Mouse (Mus musculus) heart, embryonic 14.5 days (tissue): ENCODE data around the gene Il4ra. TPM values are rescaled to one million over a fixed set of nuclear protein-coding genes. Genes with fewer than 3 reads are reported as not detected.

Experiments
- ATAC-seq: fragments of 200-750 bp; cut with Nextera tagmentation; 2 replicates; pipeline ENCODE4 v1.8.0; 2017; ENCODE audit warnings: low read depth, moderate TSS enrichment; ENCODE audit not compliant: insufficient number of reproducible peaks, insufficient read depth, low FRiP score
- H3K27ac ChIP-seq, 2 experiments: fragments of 200-500 bp in 1 of 2; fragments of 300-500 bp in 1 of 2; sonication (generic) in 1 of 2; replicated peaks in 1 of 2; 2 replicates each; pipeline ENCODE4 v1.5.1; 2012 to 2014; ENCODE audit warnings: low read depth in 2 of 2, low read length in 2 of 2, control low read depth in 1 of 2, mild to moderate bottlenecking in 1 of 2, mixed read lengths in 1 of 2; ENCODE audit not compliant: control insufficient read depth in 1 of 2, insufficient read depth in 1 of 2
- H3K27me3 ChIP-seq: fragments of 300-500 bp; sonication (generic); 2 replicates; pipeline ENCODE4 v1.6.1; 2014; ENCODE audit warnings: mild to moderate bottlenecking, low read length, control low read depth; ENCODE audit not compliant: control insufficient read depth, insufficient read depth
- H3K36me3 ChIP-seq: fragments of 300-500 bp; sonication (generic); 2 replicates; pipeline ENCODE4 v1.6.1; 2014; ENCODE audit warnings: mild to moderate bottlenecking, control low read depth, low read length, mixed read lengths; ENCODE audit not compliant: control insufficient read depth, insufficient read depth
- H3K4me1 ChIP-seq, 2 experiments: fragments of 200-500 bp in 1 of 2; fragments of 300-500 bp in 1 of 2; sonication (generic) in 1 of 2; 2 replicates each; pipeline ENCODE4 v1.6.1; 2012 to 2014; ENCODE audit warnings: low read length in 2 of 2, control low read depth in 1 of 2, mixed read lengths in 1 of 2; ENCODE audit not compliant: control insufficient read depth in 2 of 2, insufficient read depth in 2 of 2
- H3K4me2 ChIP-seq: fragments of 300-500 bp; sonication (generic); 2 replicates; pipeline ENCODE4 v1.6.1; 2014; ENCODE audit warnings: mild to moderate bottlenecking, low read length
- H3K4me3 ChIP-seq, 2 experiments: fragments of 200-500 bp in 1 of 2; fragments of 300-500 bp in 1 of 2; sonication (generic) in 1 of 2; 2 replicates each; pipeline ENCODE4 v1.5.1; 2012 to 2014; ENCODE audit warnings: low read length in 2 of 2, mild to moderate bottlenecking in 2 of 2, control low read depth in 1 of 2, low read depth in 1 of 2, moderate library complexity in 1 of 2; ENCODE audit not compliant: control insufficient read depth in 1 of 2, insufficient read depth in 1 of 2
- H3K9ac ChIP-seq: fragments of 300-500 bp; sonication (generic); 2 replicates; pipeline ENCODE4 v1.6.1; 2014; ENCODE audit warnings: mild to moderate bottlenecking, low read length
- H3K9me3 ChIP-seq: fragments of 300-500 bp; sonication (generic); 2 replicates; pipeline ENCODE4 v1.6.1; 2016; ENCODE audit warnings: low read length, control low read depth; ENCODE audit not compliant: control insufficient read depth
- WGBS: fragments of 180-500 bp; shearing (Covaris S2); extraction: QIAGEN DNeasy Blood & Tissue Kit; methylation state at CpG from one replicate; pipeline ENCODE4 v1.1.7; 2014; 5-methylcytosine and 5-hydroxymethylcytosine counted together
- polyA plus RNA-seq: library from polyadenylated mRNA; unstranded; fragments of >200 nt; fragmentation: Nextera tagmentation; extraction: Ambion mirVana; gene quantifications from 2 replicates; pipeline ENCODE4 v1.2.1, GENCODE M21; 2014

The Il4ra gene
- polyA plus RNA-seq, 1 experiment from 2014 or later, result 3.7 TPM

- Histone ChIP-seq H3K9me3 (no peaks in the 10 kb centered on the region), H3K36me3 (peaks cover 5% of the 10 kb centered on the region; the same call in 1 of the 2 replicates), H3K9ac (no peak overlapping the region), H3K4me1 (peaks cover 14 to 25% of the 10 kb centered on the region in 2 experiments), H3K27me3 (no peaks in the 10 kb centered on the region), H3K27ac (no peak overlapping the region), H3K4me2 (no peak overlapping the region), H3K4me3 (no peak overlapping the region)
- 56% methylated on average over 3 of the region's 3 CpGs for WGBS
- ATAC-seq, result no peak
These were observed 22.9 kb downstream of the Il4ra start for GRCm38 (mm10) chr7:125574832-125575231.

GRCm38 (mm10) chr7:125575738-125576540 is 24.0 kb downstream of the Il4ra start:
- Histone ChIP-seq H3K9ac (no peak overlapping the region), H3K9me3 (no peaks in the 10 kb centered on the region), H3K36me3 (peaks cover 3% of the 10 kb centered on the region; the same call in 1 of the 2 replicates), H3K4me3 (no peak overlapping the region), H3K4me2 (no peak overlapping the region), H3K27ac (0 out of 4 replicates have a peak overlapping the region, but pooled peaks of 1 of the 2 experiments have one; percentile 14), H3K4me1 (peaks cover 14 to 25% of the 10 kb centered on the region in 2 experiments), H3K27me3 (no peaks in the 10 kb centered on the region)
- 85% methylated on average over 16 of the region's 16 CpGs for WGBS
- ATAC-seq, result no peak

DNA sequence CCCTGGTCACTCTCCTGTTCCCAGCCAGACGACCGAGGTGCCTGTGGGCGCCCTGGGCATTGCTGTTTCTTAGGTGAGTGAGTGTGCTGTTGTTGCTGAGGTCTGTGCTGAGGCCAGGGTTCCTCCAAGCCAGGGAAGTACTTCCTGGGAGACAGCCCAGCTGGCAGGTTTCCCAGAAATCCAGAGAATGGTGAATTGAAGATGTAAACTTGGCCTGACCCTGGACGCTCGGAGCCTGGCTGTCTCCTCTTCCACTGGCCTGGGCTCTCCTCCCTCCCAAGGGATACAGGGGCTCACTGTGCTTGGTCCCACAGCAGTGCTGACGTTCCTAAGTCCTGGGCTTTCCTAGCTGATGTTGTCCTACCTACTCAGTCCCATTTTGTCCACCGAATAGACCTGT is 25.1 kb downstream of the Il4ra start:
- peaks cover 17 to 25% of the 10 kb centered on the region in 2 experiments for H3K4me1 ChIP-seq
- no peak overlapping the region for H3K4me2 ChIP-seq
- 40% methylated on average over 7 of the region's 7 CpGs for WGBS
- peak overlapping the region in 1 of 2 experiments; percentile 11; a peak in 1 of 4 replicates for H3K27ac ChIP-seq
- H3K9ac ChIP-seq, result no peak overlapping the region; the same call in 1 of the 2 replicates
- no peaks in the 10 kb centered on the region for H3K9me3 ChIP-seq
- H3K36me3 ChIP-seq, result peaks cover 3% of the 10 kb centered on the region; the same call in 1 of the 2 replicates
- ATAC-seq, result no peak
- no peak overlapping the region for H3K4me3 ChIP-seq
- peaks cover 3% of the 10 kb centered on the region; the same call in 1 of the 2 replicates for H3K27me3 ChIP-seq

DNA sequence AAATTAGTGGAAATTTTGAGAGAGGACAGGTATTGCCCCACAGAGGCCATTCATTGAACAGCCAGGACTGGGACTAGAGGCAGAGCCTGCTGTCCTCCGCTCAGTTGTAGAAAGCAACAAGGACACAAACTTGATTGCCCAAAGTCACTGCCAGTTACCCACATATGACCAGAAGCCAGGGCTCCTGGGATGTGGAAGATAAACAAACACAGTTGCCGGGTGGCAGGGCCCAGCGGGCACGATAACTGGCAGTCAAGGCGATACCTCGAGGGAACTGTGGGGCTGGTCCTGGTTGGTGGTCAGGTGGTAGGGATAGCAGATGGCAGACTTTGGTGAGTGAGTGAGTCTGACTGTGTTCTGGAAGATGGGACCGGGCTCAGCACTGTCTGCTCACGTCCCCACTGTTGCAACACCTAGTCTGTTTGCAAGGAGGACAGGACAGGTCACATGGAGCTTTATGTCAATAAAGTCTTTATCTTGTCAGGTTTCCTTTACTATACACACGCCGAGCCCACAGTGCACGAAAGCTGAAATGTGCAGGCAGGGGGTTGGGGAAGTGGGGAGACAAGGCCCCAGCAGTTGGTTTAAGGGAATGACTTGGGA is 25.7 kb downstream of the Il4ra start:
- Histone ChIP-seq H3K27ac (peak overlapping the region in 1 of 2 experiments; percentile 11; a peak in 1 of 4 replicates), H3K4me2 (no peak overlapping the region), H3K9me3 (no peaks in the 10 kb centered on the region), H3K4me1 (peaks cover 17 to 25% of the 10 kb centered on the region in 2 experiments), H3K9ac (no peak overlapping the region), H3K4me3 (no peak overlapping the region), H3K36me3 (peaks cover 3% of the 10 kb centered on the region; the same call in 1 of the 2 replicates), H3K27me3 (peaks cover 3% of the 10 kb centered on the region; the same call in 1 of the 2 replicates)
- ATAC-seq, result no peak
- WGBS, result 78% methylated on average over 11 of the region's 11 CpGs

DNA sequence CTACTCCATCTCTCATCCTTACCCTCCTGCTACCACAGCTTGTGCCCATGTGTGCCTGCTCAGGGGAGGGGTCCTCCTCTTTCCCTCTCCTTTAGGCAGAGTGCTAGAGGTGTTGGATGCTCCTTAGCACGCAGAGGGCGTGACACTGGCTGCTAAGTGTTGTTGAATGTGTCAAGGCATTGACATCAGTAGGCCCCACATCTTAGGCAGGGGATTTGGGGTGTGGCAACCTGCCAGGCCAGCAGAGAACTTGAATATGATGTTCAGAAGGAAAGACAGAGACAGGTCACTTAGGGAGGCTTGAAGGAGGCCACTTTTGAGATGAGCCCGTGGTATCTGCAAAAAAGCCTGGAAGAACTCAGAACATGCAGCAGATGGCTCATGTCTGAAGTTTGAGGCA is 26.2 kb downstream of the Il4ra start:
- H3K27ac ChIP-seq, result no peak overlapping the region
- no peak overlapping the region for H3K4me3 ChIP-seq
- H3K4me1 ChIP-seq, result peaks cover 17 to 25% of the 10 kb centered on the region in 2 experiments
- H3K4me2 ChIP-seq, result no peak overlapping the region
- peaks cover 3% of the 10 kb centered on the region; the same call in 1 of the 2 replicates for H3K36me3 ChIP-seq
- no peak overlapping the region for H3K9ac ChIP-seq
- H3K9me3 ChIP-seq, result no peaks in the 10 kb centered on the region
- peaks cover 3% of the 10 kb centered on the region; the same call in 1 of the 2 replicates for H3K27me3 ChIP-seq
- 64% methylated on average over 3 of the region's 3 CpGs for WGBS
- no peak for ATAC-seq

DNA sequence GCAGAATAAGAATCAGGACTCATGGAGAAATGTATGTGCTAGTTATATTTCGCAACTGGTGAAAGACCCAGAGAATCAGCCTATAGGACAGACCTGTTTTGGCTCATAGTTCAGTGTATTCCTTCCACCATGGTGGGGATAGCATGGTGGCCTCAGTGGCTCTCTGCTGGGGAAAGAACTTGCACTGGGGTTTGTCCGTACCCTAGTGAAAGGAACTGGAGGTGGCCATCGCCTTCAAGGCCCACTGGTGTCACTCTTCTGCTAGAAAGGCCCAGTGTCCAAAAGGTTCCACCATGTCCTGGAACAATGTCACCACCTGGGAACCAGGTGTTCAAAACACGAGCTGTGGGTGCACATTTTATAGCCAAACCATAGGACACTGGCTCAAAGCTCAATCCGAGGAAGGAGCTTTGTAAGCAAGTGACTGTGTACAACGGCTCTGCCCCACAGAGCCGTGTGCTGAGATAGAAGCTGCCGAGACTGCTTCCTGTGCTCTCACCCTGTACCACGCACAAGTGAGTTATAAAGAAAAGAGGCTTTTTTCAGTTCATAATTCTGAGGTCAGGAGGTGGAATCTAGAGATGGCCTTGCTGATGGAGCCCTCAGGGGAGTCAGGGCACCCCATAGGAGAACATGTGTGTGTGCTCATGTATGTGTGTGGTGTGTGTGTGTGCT is 27.8 kb downstream of the Il4ra start:
- no peak overlapping the region for H3K9ac ChIP-seq
- H3K4me3 ChIP-seq, result no peak overlapping the region
- peaks cover 17 to 25% of the 10 kb centered on the region in 2 experiments for H3K4me1 ChIP-seq
- WGBS, result 79% methylated on average over 9 of the region's 9 CpGs
- H3K36me3 ChIP-seq, result peaks cover 3% of the 10 kb centered on the region; the same call in 1 of the 2 replicates
- ATAC-seq, result no peak
- H3K9me3 ChIP-seq, result no peaks in the 10 kb centered on the region
- H3K27ac ChIP-seq, result no peak overlapping the region
- no peak overlapping the region for H3K4me2 ChIP-seq
- H3K27me3 ChIP-seq, result peaks cover 3% of the 10 kb centered on the region; the same call in 1 of the 2 replicates

DNA sequence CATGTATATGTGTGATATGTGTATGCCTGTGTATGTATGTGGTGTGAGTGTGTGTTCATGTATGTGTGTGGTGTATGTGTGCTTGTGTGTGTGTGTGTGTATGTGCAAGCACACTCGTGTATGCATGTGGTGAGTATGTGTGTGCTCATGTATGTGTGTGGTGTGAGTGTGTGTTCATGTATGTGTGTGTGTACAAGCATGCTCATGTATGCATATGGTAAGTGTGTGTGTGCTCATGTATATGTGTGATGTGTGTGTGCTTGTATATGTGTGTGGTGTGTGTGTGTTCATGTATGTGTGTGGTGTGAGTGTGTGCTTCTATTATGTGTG is 28.3 kb downstream of the Il4ra start:
- Histone ChIP-seq H3K27ac (no peak overlapping the region), H3K4me1 (peaks cover 17 to 25% of the 10 kb centered on the region in 2 experiments), H3K4me3 (no peak overlapping the region), H3K27me3 (peaks cover 3% of the 10 kb centered on the region; the same call in 1 of the 2 replicates), H3K36me3 (peaks cover 3% of the 10 kb centered on the region; the same call in 1 of the 2 replicates), H3K9me3 (no peaks in the 10 kb centered on the region), H3K9ac (no peak overlapping the region), H3K4me2 (no peak overlapping the region)
- ATAC-seq, result no peak
- 78% methylated on average over 1 of the region's 1 CpGs for WGBS
